Mouse (Mus musculus): ENCODE data around the gene Prpsap1. TPM values are rescaled to one million over a fixed set of nuclear protein-coding genes. Genes with fewer than 3 reads are reported as not detected.
A peak's percentile ranks its signal among the peaks of the same experiment; 100 is the strongest.

Prpsap1 gene
- polyA plus RNA-seq, 1 experiment from 2014 or later: 138 TPM

GRCm38 (mm10) chr11:116506151-116506875, 12.3 kb upstream of the Prpsap1 start:
- Histone ChIP-seq H3K36me3 (ENCODE audit: control insufficient read depth, insufficient read depth, low read length) (no peaks in the 10 kb centered on the region), H3K9me3 (replicated peaks; ENCODE audit: control insufficient read depth, low read length) (no peaks in the 10 kb centered on the region), H3K9ac (ENCODE audit: low read length) (no peak overlapping the region), H3K4me3 (ENCODE audit: low read depth, low read length) (no peak overlapping the region), H3K4me1 (ENCODE audit: control insufficient read depth, insufficient read depth, low read length) (no peaks in the 10 kb centered on the region), H3K4me2 (ENCODE audit: low read length) (no peak overlapping the region), H3K27me3 (replicated peaks; ENCODE audit: control insufficient read depth, insufficient read depth, low read length) (no peaks in the 10 kb centered on the region), H3K27ac (ENCODE audit: low read depth, low read length) (no peak overlapping the region)
- ATAC-seq (no peak), DNase-seq (ENCODE audit: low spot score) (no peak)
- 87% methylated on average over 17 of the region's 17 CpGs for WGBS

- no peak for DNase-seq (ENCODE audit: low spot score)
- H3K9me3 ChIP-seq (replicated peaks; ENCODE audit: control insufficient read depth, low read length): no peaks in the 10 kb centered on the region
- H3K9ac ChIP-seq (ENCODE audit: low read length): no peak overlapping the region
- no peak for ATAC-seq
- no peak overlapping the region for H3K4me2 ChIP-seq (ENCODE audit: low read length)
- H3K36me3 ChIP-seq (ENCODE audit: control insufficient read depth, insufficient read depth, low read length): no peaks in the 10 kb centered on the region
- no peak overlapping the region for H3K4me3 ChIP-seq (ENCODE audit: low read depth, low read length)
- no peak overlapping the region for H3K27ac ChIP-seq (ENCODE audit: low read depth, low read length)
- WGBS: 80% methylated on average over 5 of the region's 5 CpGs
- H3K27me3 ChIP-seq (replicated peaks; ENCODE audit: control insufficient read depth, insufficient read depth, low read length): no peaks in the 10 kb centered on the region
- no peaks in the 10 kb centered on the region for H3K4me1 ChIP-seq (ENCODE audit: control insufficient read depth, insufficient read depth, low read length)
These were observed 11.6 kb upstream of the Prpsap1 start for GRCm38 (mm10) chr11:116505573-116505972.

- no peak for DNase-seq (ENCODE audit: low spot score)
- no peak for ATAC-seq
- Histone ChIP-seq H3K27me3 (replicated peaks; ENCODE audit: control insufficient read depth, insufficient read depth, low read length) (no peaks in the 10 kb centered on the region), H3K4me2 (ENCODE audit: low read length) (no peak overlapping the region), H3K4me1 (ENCODE audit: control insufficient read depth, insufficient read depth, low read length) (no peaks in the 10 kb centered on the region), H3K9ac (ENCODE audit: low read length) (no peak overlapping the region), H3K4me3 (ENCODE audit: low read depth, low read length) (no peak overlapping the region), H3K9me3 (replicated peaks; ENCODE audit: control insufficient read depth, low read length) (no peaks in the 10 kb centered on the region), H3K36me3 (ENCODE audit: control insufficient read depth, insufficient read depth, low read length) (no peaks in the 10 kb centered on the region), H3K27ac (ENCODE audit: low read depth, low read length) (no peak overlapping the region)
- 83% methylated on average over 17 of the region's 17 CpGs for WGBS
These were observed 10.5 kb upstream of the Prpsap1 start for GRCm38 (mm10) chr11:116504516-116504915.

GRCm38 (mm10) chr11:116501005-116501746, 7.2 kb upstream of the Prpsap1 start:
- Histone ChIP-seq H3K9ac (ENCODE audit: low read length) (no peak overlapping the region), H3K4me3 (ENCODE audit: low read depth, low read length) (no peak overlapping the region), H3K36me3 (ENCODE audit: control insufficient read depth, insufficient read depth, low read length) (no peaks in the 10 kb centered on the region), H3K9me3 (replicated peaks; ENCODE audit: control insufficient read depth, low read length) (no peaks in the 10 kb centered on the region; the same call in 1 of the 2 replicates), H3K4me1 (ENCODE audit: control insufficient read depth, insufficient read depth, low read length) (no peaks in the 10 kb centered on the region), H3K27me3 (replicated peaks; ENCODE audit: control insufficient read depth, insufficient read depth, low read length) (no peaks in the 10 kb centered on the region), H3K4me2 (ENCODE audit: low read length) (no peak overlapping the region), H3K27ac (ENCODE audit: low read depth, low read length) (peak overlapping the region; percentile 75; the same call in 1 of the 2 replicates)
- ATAC-seq (peak; percentile 68), DNase-seq (ENCODE audit: low spot score) (peak; percentile 85)
- 21% methylated on average over 7 of the region's 7 CpGs for WGBS

GRCm38 (mm10) chr11:116499018-116499417, 5.0 kb upstream of the Prpsap1 start:
- no peak overlapping the region for H3K4me2 ChIP-seq (ENCODE audit: low read length)
- no peak overlapping the region; the same call in 1 of the 2 replicates for H3K9ac ChIP-seq (ENCODE audit: low read length)
- no peaks in the 10 kb centered on the region for H3K36me3 ChIP-seq (ENCODE audit: control insufficient read depth, insufficient read depth, low read length)
- H3K4me1 ChIP-seq (ENCODE audit: control insufficient read depth, insufficient read depth, low read length): no peaks in the 10 kb centered on the region
- no peak overlapping the region for H3K4me3 ChIP-seq (ENCODE audit: low read depth, low read length)
- no peak for DNase-seq (ENCODE audit: low spot score)
- 38% methylated on average over 6 of the region's 6 CpGs for WGBS
- H3K9me3 ChIP-seq (replicated peaks; ENCODE audit: control insufficient read depth, low read length): no peaks in the 10 kb centered on the region; the same call in 1 of the 2 replicates
- H3K27me3 ChIP-seq (replicated peaks; ENCODE audit: control insufficient read depth, insufficient read depth, low read length): no peaks in the 10 kb centered on the region
- ATAC-seq: no peak
- no peak overlapping the region for H3K27ac ChIP-seq (ENCODE audit: low read depth, low read length)

GRCm38 (mm10) chr11:116498596-116498995, 4.6 kb upstream of the Prpsap1 start:
- 34% methylated on average over 30 of the region's 34 CpGs for WGBS
- DNase-seq (ENCODE audit: low spot score): no peak
- no peaks in the 10 kb centered on the region for H3K27me3 ChIP-seq (replicated peaks; ENCODE audit: control insufficient read depth, insufficient read depth, low read length)
- no peak overlapping the region; the same call in 1 of the 2 replicates for H3K9ac ChIP-seq (ENCODE audit: low read length)
- no peak overlapping the region for H3K27ac ChIP-seq (ENCODE audit: low read depth, low read length)
- no peak overlapping the region for H3K4me3 ChIP-seq (ENCODE audit: low read depth, low read length)
- no peaks in the 10 kb centered on the region; the same call in 1 of the 2 replicates for H3K9me3 ChIP-seq (replicated peaks; ENCODE audit: control insufficient read depth, low read length)
- ATAC-seq: no peak
- no peaks in the 10 kb centered on the region for H3K4me1 ChIP-seq (ENCODE audit: control insufficient read depth, insufficient read depth, low read length)
- H3K4me2 ChIP-seq (ENCODE audit: low read length): peak overlapping the region; percentile 35; the same call in 1 of the 2 replicates
- no peaks in the 10 kb centered on the region for H3K36me3 ChIP-seq (ENCODE audit: control insufficient read depth, insufficient read depth, low read length)

- Histone ChIP-seq H3K4me1 (ENCODE audit: control insufficient read depth, insufficient read depth, low read length) (no peaks in the 10 kb centered on the region), H3K9ac (ENCODE audit: low read length) (no peak overlapping the region), H3K27me3 (replicated peaks; ENCODE audit: control insufficient read depth, insufficient read depth, low read length) (no peaks in the 10 kb centered on the region), H3K9me3 (replicated peaks; ENCODE audit: control insufficient read depth, low read length) (no peaks in the 10 kb centered on the region; the same call in 1 of the 2 replicates), H3K27ac (ENCODE audit: low read depth, low read length) (no peak overlapping the region), H3K4me2 (ENCODE audit: low read length) (no peak overlapping the region), H3K4me3 (ENCODE audit: low read depth, low read length) (no peak overlapping the region), H3K36me3 (ENCODE audit: control insufficient read depth, insufficient read depth, low read length) (no peaks in the 10 kb centered on the region)
- ATAC-seq (no peak), DNase-seq (ENCODE audit: low spot score) (no peak)
- 88% methylated on average over 4 of the region's 4 CpGs for WGBS
These were observed 3.3 kb upstream of the Prpsap1 start for GRCm38 (mm10) chr11:116497313-116497712.

- Histone ChIP-seq H3K27ac (ENCODE audit: low read depth, low read length) (no peak overlapping the region), H3K27me3 (replicated peaks; ENCODE audit: control insufficient read depth, insufficient read depth, low read length) (no peaks in the 10 kb centered on the region), H3K36me3 (ENCODE audit: control insufficient read depth, insufficient read depth, low read length) (no peaks in the 10 kb centered on the region), H3K4me3 (ENCODE audit: low read depth, low read length) (no peak overlapping the region), H3K9me3 (replicated peaks; ENCODE audit: control insufficient read depth, low read length) (no peaks in the 10 kb centered on the region; the same call in 1 of the 2 replicates), H3K9ac (ENCODE audit: low read length) (no peak overlapping the region), H3K4me1 (ENCODE audit: control insufficient read depth, insufficient read depth, low read length) (0 out of 2 replicates have a peak, but pooled peaks cover 2% of the 10 kb centered on the region), H3K4me2 (ENCODE audit: low read length) (no peak overlapping the region)
- DNase-seq (ENCODE audit: low spot score) (peak; percentile 63), ATAC-seq (no peak)
- 58% methylated on average over 13 of the region's 13 CpGs for WGBS
These were observed 622 bp upstream of the Prpsap1 start for GRCm38 (mm10) chr11:116494474-116495174.

All from forebrain, embryonic 14.5 days (tissue).